Mouse (Mus musculus): Measurements from ENCODE around the gene Vmn2r29. TPM values are rescaled to one million over a fixed set of nuclear protein-coding genes. Genes with fewer than 3 reads are reported as not detected.

Gene Vmn2r29
- polyA plus RNA-seq, 1 experiment from 2014 or later: 0.38 TPM

Other genes with a start within 250 kb of the Vmn2r29 start
- 13.6 and 14.1 TPM in 2 replicates for gene Zfp954, start 125.8 kb downstream of the Vmn2r29 start, polyA plus RNA-seq (2015; fragmentation: Nextera tagmentation; extraction: Ambion mirVana)
- gene Zfp773, start 110.6 kb downstream of the Vmn2r29 start, polyA plus RNA-seq (2015; fragmentation: Nextera tagmentation; extraction: Ambion mirVana): 2.0 and 2.5 TPM in 2 replicates
- 2.2 and 2.9 TPM in 2 replicates for gene Zfp418, start 76.0 kb downstream of the Vmn2r29 start, polyA plus RNA-seq (2015; fragmentation: Nextera tagmentation; extraction: Ambion mirVana)
- gene Zfp772, start 37.3 kb downstream of the Vmn2r29 start, polyA plus RNA-seq (2015; fragmentation: Nextera tagmentation; extraction: Ambion mirVana): 10.7 TPM in 2 replicates
- 4.4 and 4.6 TPM in 2 replicates for gene Gm45844, start 31.0 kb upstream of the Vmn2r29 start, polyA plus RNA-seq (2015; fragmentation: Nextera tagmentation; extraction: Ambion mirVana)
- 56.4 and 57.0 TPM in 2 replicates for gene Clcn4, start 53.5 kb upstream of the Vmn2r29 start, polyA plus RNA-seq (2015; fragmentation: Nextera tagmentation; extraction: Ambion mirVana)
- gene Vmn2r30, start 90.3 kb upstream of the Vmn2r29 start, polyA plus RNA-seq (2015; fragmentation: Nextera tagmentation; extraction: Ambion mirVana): 0.04 TPM in 1 of 2 replicates, not detected in the other
- gene Gm45783, start 127.2 kb upstream of the Vmn2r29 start, polyA plus RNA-seq (2015; fragmentation: Nextera tagmentation; extraction: Ambion mirVana): 0.62 TPM in 1 of 2 replicates, not detected in the other
- gene Vmn2r31, start 152.4 kb upstream of the Vmn2r29 start, polyA plus RNA-seq (2015; fragmentation: Nextera tagmentation; extraction: Ambion mirVana): not detected in 2 replicates
- not detected in 2 replicates for gene Vmn2r32, start 232.7 kb upstream of the Vmn2r29 start, polyA plus RNA-seq (2015; fragmentation: Nextera tagmentation; extraction: Ambion mirVana)